ENCODE assay signal across 10 mouse cellular contexts in genomic region chr5:138757616-138758015, GRCm38 (mm10). TPM values are rescaled to one million over a fixed set of nuclear protein-coding genes. Genes with fewer than 3 reads are reported as not detected.
DNase-seq lines count a peak whose midpoint lies in the region; ATAC-seq and TF ChIP-seq lines count a peak whose summit lies in the region.
"Had no signal": no experiment of that assay in that cellular context is flagged by ENCODE, and none has a peak within 500 bp of the region (broad histone marks: within the 10 kb centered on the region; RNA-seq: fewer than 3 reads in every experiment).

No protein-coding gene starts in this region.

- intact Hi-C loops in left cerebral cortex, postnatal 36 days (cut with DNase I), result loop anchor here (5.0 kb wide), 1 partner anchor 40 kb away; no protein-coding TSS in a partner anchor

- H3K4me3 ChIP-seq in bone marrow macrophage, adult 2 months (ENCODE audit: insufficient read depth, low read length), result peak overlapping the region; percentile 81
- no peak overlapping the region for H3K4me3 ChIP-seq in forebrain, embryonic 11.5 days (ENCODE audit: low read depth, low read length)
- peak overlapping the region; percentile 57; the same call in 1 of the 2 replicates for H3K4me3 ChIP-seq in liver, postnatal 0 days (ENCODE audit: low read depth, low read length)

- peaks cover 17% of the 10 kb centered on the region for H3K27me3 ChIP-seq in forebrain, embryonic 11.5 days (ENCODE audit: control insufficient read depth, insufficient read depth, low read length)
- peaks cover 27% of the 10 kb centered on the region for H3K27me3 ChIP-seq in liver, postnatal 0 days (ENCODE audit: insufficient read depth, low read length)

- no peak for DNase-seq in forebrain, embryonic 11.5 days (ENCODE audit: low spot score)
- DNase-seq in kidney, adult 8-10 months, result peak; percentile 60 to 72
- no peak for DNase-seq in liver, postnatal 0 days
- DNase-seq in left cerebral cortex, postnatal 36 days (ENCODE audit: low spot score in 2 of 2), result no peak
- no peak for DNase-seq in lung, postnatal 25 days (ENCODE audit: low spot score)
- DNase-seq in heart, adult 9 months (ENCODE audit: low spot score in 2 of 2), result no peak
- DNase-seq: adrenal gland, postnatal 10 days; cerebellum, postnatal 25 days had no signal

- peaks cover 32% of the 10 kb centered on the region for H3K4me1 ChIP-seq in bone marrow macrophage, adult 2 months (ENCODE audit: control insufficient read depth, insufficient read depth, low read length)
- peaks cover 10% of the 10 kb centered on the region; the same call in 1 of the 2 replicates for H3K4me1 ChIP-seq in forebrain, embryonic 11.5 days (replicated peaks; ENCODE audit: control insufficient read depth, insufficient read depth, low read length)
- H3K4me1 ChIP-seq in liver, postnatal 0 days (ENCODE audit: insufficient read depth), result peaks cover 16% of the 10 kb centered on the region; the same call in 1 of the 2 replicates

- WGBS in forebrain, embryonic 11.5 days, result 88% methylated on average over 12 of the region's 12 CpGs
- 68% methylated on average over 12 of the region's 12 CpGs for WGBS in liver, postnatal 0 days (ENCODE audit: insufficient replicate concordance)

- TF ChIP-seq CTCF in bone marrow macrophage, adult 2 months (IDR thresholded peaks at IDR 0.05; ENCODE audit: low read depth, low read length), result no peak
- TF ChIP-seq CTCF in liver, postnatal 0 days (IDR thresholded peaks at IDR 0.05; ENCODE audit: low read depth), result no peak

- TF ChIP-seq POLR2A in bone marrow macrophage, adult 2 months (IDR thresholded peaks at IDR 0.05; ENCODE audit: borderline replicate concordance, low read depth, low read length), result no peak

- TF ChIP-seq EP300 in liver, postnatal 0 days (IDR thresholded peaks at IDR 0.05; ENCODE audit: low read depth), result no peak

- ATAC-seq in forebrain, embryonic 11.5 days (replicated peaks; ENCODE audit: low FRiP score), result no peak
- no peak for ATAC-seq in liver, postnatal 0 days
- ATAC-seq in frontal cortex, adult (ENCODE audit: low TSS enrichment), result no peak

- H3K9ac ChIP-seq in forebrain, embryonic 11.5 days (ENCODE audit: low read length), result peak overlapping the region; percentile 80; the same call in 1 of the 2 replicates
- H3K9ac ChIP-seq in liver, postnatal 0 days (replicated peaks), result 0 out of 2 replicates have a peak overlapping the region, but pooled peaks have one; percentile 7

- no peak overlapping the region for H3K27ac ChIP-seq in bone marrow macrophage, adult 2 months (ENCODE audit: insufficient read depth, low read depth, low read length)
- no peak overlapping the region for H3K27ac ChIP-seq in forebrain, embryonic 11.5 days (ENCODE audit: low read depth, low read length)
- peak overlapping the region; percentile 85 for H3K27ac ChIP-seq in liver, postnatal 0 days (ENCODE audit: low read depth)

- H3K9me3 ChIP-seq in forebrain, embryonic 11.5 days (ENCODE audit: control insufficient read depth, low read length), result no peaks in the 10 kb centered on the region
- no peaks in the 10 kb centered on the region for H3K9me3 ChIP-seq in liver, postnatal 0 days (ENCODE audit: low read length)

- H3K36me3 ChIP-seq in forebrain, embryonic 11.5 days (ENCODE audit: control insufficient read depth, insufficient read depth, low read length), result no peaks in the 10 kb centered on the region
- H3K36me3 ChIP-seq in liver, postnatal 0 days (replicated peaks; ENCODE audit: insufficient read depth, low read length), result peaks cover 6% of the 10 kb centered on the region; the same call in 1 of the 2 replicates

- H3K4me2 ChIP-seq in forebrain, embryonic 11.5 days (ENCODE audit: low read depth, low read length, severe bottlenecking), result peak overlapping the region; percentile 8; the same call in 1 of the 2 replicates
- H3K4me2 ChIP-seq in liver, postnatal 0 days (ENCODE audit: low read depth, low read length), result peak overlapping the region; percentile 80

RNA-seq across cellular contexts. Expression of gene Fam20c, which starts 3.3 kb away (rescaled TPM):
- 33.1 and 36.5 TPM in 2 replicates for polyA plus RNA-seq in bone marrow macrophage, adult 2 months (2012; ENCODE audit: insufficient read depth, insufficient read length, missing spikeins)
- 11.2 and 14.4 TPM in 2 replicates for polyA plus RNA-seq in forebrain, embryonic 11.5 days (2014; fragmentation: Nextera tagmentation; extraction: Ambion mirVana)
- 15.3 and 19.0 TPM in 2 replicates for polyA plus RNA-seq in liver, postnatal 0 days (2015; fragmentation: Nextera tagmentation; extraction: Ambion mirVana)
- total RNA-seq in left cerebral cortex, postnatal 36 days (2021), result 10 to 100 TPM; 35.3 to 42.8 TPM

Comparison
In these comparisons a context has a peak if more than half of its experiments do, and no peak if none do; other contexts are left out.
1. DNase-seq: peak in kidney, adult 8-10 months (2 of 2); none in forebrain, embryonic 11.5 days (single experiment), liver, postnatal 0 days (single experiment), left cerebral cortex, postnatal 36 days (0 of 2), lung, postnatal 25 days (single experiment) and heart, adult 9 months (0 of 2).